Mouse (Mus musculus) intestine, embryonic 15.5 days (tissue): ENCODE data around the gene C9orf72. TPM values are rescaled to one million over a fixed set of nuclear protein-coding genes. Genes with fewer than 3 reads are reported as not detected.
"Not testable (repeated sequence)": the region's sequence is repeated elsewhere in the genome, so short reads cannot be mapped to it uniquely, and the experiment has no call there.

Source experiments
- ATAC-seq: fragments of 200-750 bp; cut with Nextera tagmentation; 2 replicates; pipeline ENCODE4 v1.8.0; 2017; ENCODE audit warnings: moderate TSS enrichment, moderate library complexity
- H3K27ac ChIP-seq: fragments of 300-500 bp; sonication (generic); 2 replicates; pipeline ENCODE4 v1.5.1; 2015; ENCODE audit warnings: mild to moderate bottlenecking, inconsistent platforms
- H3K27me3 ChIP-seq: fragments of 300-500 bp; sonication (generic); replicated peaks from 2 replicates; pipeline ENCODE4 v1.6.1; 2015; ENCODE audit warnings: inconsistent platforms
- H3K36me3 ChIP-seq: fragments of 300-500 bp; sonication (generic); 2 replicates; pipeline ENCODE4 v1.6.1; 2015; ENCODE audit warnings: inconsistent platforms
- H3K4me1 ChIP-seq: fragments of 300-500 bp; sonication (generic); replicated peaks from 2 replicates; pipeline ENCODE4 v1.6.1; 2015; ENCODE audit warnings: inconsistent platforms
- H3K4me2 ChIP-seq: fragments of 300-500 bp; sonication (generic); replicated peaks from 2 replicates; pipeline ENCODE4 v1.6.1; 2015; ENCODE audit warnings: mild to moderate bottlenecking, inconsistent platforms
- H3K4me3 ChIP-seq: fragments of 300-500 bp; sonication (generic); replicated peaks from 2 replicates; pipeline ENCODE4 v1.5.1; 2015; ENCODE audit warnings: inconsistent platforms
- H3K9ac ChIP-seq: fragments of 300-500 bp; sonication (generic); 2 replicates; pipeline ENCODE4 v1.6.1; 2015; ENCODE audit warnings: inconsistent platforms
- H3K9me3 ChIP-seq: fragments of 300-500 bp; sonication (generic); 2 replicates; pipeline ENCODE4 v1.6.1; 2016; ENCODE audit warnings: inconsistent platforms
- WGBS: fragments of 180-500 bp; shearing (Covaris S2); methylation state at CpG from one replicate; pipeline ENCODE4 v1.1.7; 2015; 5-methylcytosine and 5-hydroxymethylcytosine counted together
- polyA plus RNA-seq: library from polyadenylated mRNA; unstranded; fragments of >200 nt; fragmentation: Nextera tagmentation; extraction: Ambion mirVana; gene quantifications from 2 replicates; pipeline ENCODE4 v1.2.1, GENCODE M21; 2015

The C9orf72 gene
- polyA plus RNA-seq: 11.7 and 11.9 TPM in 2 replicates

DNA sequence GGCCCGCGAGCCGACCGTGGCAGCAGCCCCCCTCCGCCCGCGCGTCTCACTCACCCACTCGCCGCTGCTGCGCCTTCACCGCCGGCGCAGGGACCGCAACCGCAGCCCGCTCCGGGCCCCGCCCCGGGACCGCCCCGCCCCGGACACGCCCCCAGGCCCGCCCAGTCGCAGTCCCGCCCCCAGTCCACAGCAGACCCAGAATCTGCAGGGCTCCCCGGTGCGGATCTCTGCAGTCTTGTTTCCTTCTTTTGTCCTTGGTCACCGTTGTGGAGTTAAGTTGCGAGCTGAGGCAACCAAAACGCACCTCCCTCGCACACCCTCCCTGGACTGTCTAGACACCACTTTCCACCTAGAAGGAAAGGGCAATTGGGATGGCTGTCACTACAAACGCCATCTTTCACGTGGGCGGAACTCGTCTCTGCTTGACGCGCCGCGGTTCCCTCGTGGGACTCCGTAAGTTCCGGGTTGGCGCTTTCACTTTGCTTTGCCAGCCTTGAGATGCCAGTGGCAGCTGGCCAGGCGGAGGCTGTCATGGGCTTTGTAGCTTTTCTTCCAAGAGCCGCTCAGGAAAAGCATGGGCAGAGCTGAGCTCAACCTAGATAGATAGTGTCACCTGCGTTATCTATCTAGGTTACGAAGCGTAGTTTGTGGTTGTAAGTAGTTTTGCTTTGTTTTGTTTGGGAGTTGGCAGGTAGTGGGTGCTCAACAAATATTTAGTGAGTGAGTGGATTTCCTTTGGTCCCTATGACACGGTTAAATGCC, at the start of gene C9orf72:
Gene C9orf72 (minus strand): TSS at position 442 of the 762 bp plus-strand sequence.
- ATAC-seq: peak; percentile 99
- Histone ChIP-seq H3K4me3 (peak within 1 kb of the TSS; percentile 86), H3K9me3 (no peaks in the 10 kb centered on the region), H3K27ac (peak within 1 kb of the TSS; percentile 72), H3K27me3 (no peaks in the 10 kb centered on the region), H3K36me3 (no peaks in the 10 kb centered on the region), H3K9ac (peak within 1 kb of the TSS; percentile 75), H3K4me2 (peak within 1 kb of the TSS; percentile 84), H3K4me1 (no peaks in the 10 kb centered on the region)
- WGBS: under 1% methylated on average over 50 of the region's 51 CpGs

GRCm38 (mm10) chr4:35259006-35259405, 33.0 kb upstream of the C9orf72 start:
- Histone ChIP-seq H3K9ac (no peak overlapping the region), H3K36me3 (no peaks in the 10 kb centered on the region), H3K27me3 (no peaks in the 10 kb centered on the region), H3K27ac (no peak overlapping the region), H3K4me1 (no peaks in the 10 kb centered on the region), H3K4me3 (no peak overlapping the region), H3K4me2 (no peak overlapping the region), H3K9me3 (no peaks in the 10 kb centered on the region)
- 74% methylated on average over 9 of the region's 9 CpGs for WGBS
- no peak for ATAC-seq

GRCm38 (mm10) chr4:35244023-35244422, 18.0 kb upstream of the C9orf72 start:
- no peak overlapping the region for H3K4me2 ChIP-seq
- ATAC-seq: no peak

GRCm38 (mm10) chr4:35241735-35242134, 15.8 kb upstream of the C9orf72 start:
- Histone ChIP-seq H3K4me3 (no peak overlapping the region), H3K9ac (no peak overlapping the region), H3K36me3 (no peaks in the 10 kb centered on the region), H3K4me2 (no peak overlapping the region), H3K27ac (no peak overlapping the region), H3K27me3 (no peaks in the 10 kb centered on the region), H3K9me3 (no peaks in the 10 kb centered on the region), H3K4me1 (no peaks in the 10 kb centered on the region)
- ATAC-seq: no peak
- 86% methylated on average over 2 of the region's 2 CpGs for WGBS

More at GRCm38 (mm10) chr4:35244023-35244422, 18.0 kb upstream of the C9orf72 start:
- no peak overlapping the region for H3K9ac ChIP-seq
- no peaks in the 10 kb centered on the region for H3K27me3 ChIP-seq
- H3K9me3 ChIP-seq: no peaks in the 10 kb centered on the region
- H3K36me3 ChIP-seq: no peaks in the 10 kb centered on the region
- no peak overlapping the region for H3K27ac ChIP-seq
- no peak overlapping the region for H3K4me3 ChIP-seq
- WGBS: 67% methylated on average over 1 of the region's 1 CpGs
- H3K4me1 ChIP-seq: no peaks in the 10 kb centered on the region

- Histone ChIP-seq H3K4me2 (no peak overlapping the region), H3K4me3 (no peak overlapping the region), H3K9ac (no peak overlapping the region), H3K27me3 (no peaks in the 10 kb centered on the region), H3K4me1 (no peaks in the 10 kb centered on the region), H3K27ac (no peak overlapping the region), H3K36me3 (no peaks in the 10 kb centered on the region), H3K9me3 (no peaks in the 10 kb centered on the region)
- no peak for ATAC-seq
- WGBS: 84% methylated on average over 4 of the region's 4 CpGs
These were observed 12.7 kb upstream of the C9orf72 start for GRCm38 (mm10) chr4:35238696-35239095.

- WGBS: 80% methylated on average over 3 of the region's 3 CpGs
- H3K27me3 ChIP-seq, H3K9me3 ChIP-seq, ATAC-seq, H3K4me2 ChIP-seq, H3K9ac ChIP-seq, H3K4me3 ChIP-seq, H3K27ac ChIP-seq, H3K36me3 ChIP-seq, H3K4me1 ChIP-seq: not testable (repeated sequence)
These were observed 12.3 kb upstream of the C9orf72 start for GRCm38 (mm10) chr4:35238240-35238639.

DNA sequence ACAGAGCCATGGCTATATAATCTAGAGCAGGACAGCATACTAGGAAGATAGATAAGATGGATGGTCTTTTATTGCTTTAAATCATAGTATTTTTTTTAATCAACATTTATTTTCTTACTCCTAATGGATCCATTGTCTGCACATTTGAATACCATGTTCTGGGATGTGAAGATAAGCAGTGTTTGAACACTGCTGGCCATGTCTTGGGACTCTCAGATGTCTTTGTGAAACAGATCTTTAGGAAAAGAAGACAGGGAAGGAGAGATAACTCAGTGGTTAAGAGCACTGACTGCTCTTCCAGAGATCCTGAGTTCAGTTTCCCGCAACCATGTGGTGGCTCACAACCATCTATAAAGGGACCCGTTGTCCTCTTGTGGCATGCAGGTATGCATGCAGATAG, 10.3 kb upstream of the C9orf72 start:
- whole genome bisulfite sequencing: 91% methylated on average over 2 of the region's 2 CpGs
- no peaks in the 10 kb centered on the region for H3K27me3 ChIP-seq
- no peak overlapping the region for H3K4me2 ChIP-seq
- no peak overlapping the region for H3K27ac ChIP-seq
- H3K4me1 ChIP-seq: no peaks in the 10 kb centered on the region
- no peaks in the 10 kb centered on the region for H3K36me3 ChIP-seq
- no peak overlapping the region for H3K9ac ChIP-seq
- no peaks in the 10 kb centered on the region for H3K9me3 ChIP-seq
- no peak overlapping the region for H3K4me3 ChIP-seq
- no peak for ATAC-seq

- Histone ChIP-seq H3K27ac (no peak overlapping the region), H3K4me2 (no peak overlapping the region), H3K4me3 (no peak overlapping the region), H3K4me1 (no peaks in the 10 kb centered on the region), H3K36me3 (no peaks in the 10 kb centered on the region), H3K9me3 (no peaks in the 10 kb centered on the region), H3K27me3 (no peaks in the 10 kb centered on the region), H3K9ac (no peak overlapping the region)
- no peak for ATAC-seq
- WGBS: 73% methylated on average over 4 of the region's 4 CpGs
These were observed 2.3 kb upstream of the C9orf72 start for GRCm38 (mm10) chr4:35228260-35228659.

GRCm38 (mm10) chr4:35226496-35226992, 569 bp upstream of the C9orf72 start:
- ATAC-seq: no peak; the same call in 1 of the 2 replicates
- Histone ChIP-seq H3K4me1 (no peaks in the 10 kb centered on the region), H3K4me3 (peak overlapping the region; percentile 86), H3K4me2 (peak overlapping the region; percentile 84), H3K36me3 (no peaks in the 10 kb centered on the region), H3K27ac (no peak overlapping the region), H3K9ac (peak overlapping the region; percentile 55), H3K9me3 (no peaks in the 10 kb centered on the region), H3K27me3 (no peaks in the 10 kb centered on the region)
- WGBS: 15% methylated on average over 9 of the region's 9 CpGs

- Histone ChIP-seq H3K4me3 (peak overlapping the region; percentile 86), H3K9ac (peak overlapping the region; percentile 75), H3K36me3 (no peaks in the 10 kb centered on the region), H3K4me2 (peak overlapping the region; percentile 84), H3K9me3 (no peaks in the 10 kb centered on the region), H3K27me3 (no peaks in the 10 kb centered on the region), H3K27ac (peak overlapping the region; percentile 72; the same call in 1 of the 2 replicates), H3K4me1 (no peaks in the 10 kb centered on the region)
- WGBS: under 1% methylated on average over 40 of the region's 40 CpGs
- peak; percentile 75 for ATAC-seq
These were observed 738 bp downstream of the C9orf72 start for GRCm38 (mm10) chr4:35225141-35225733.

DNA sequence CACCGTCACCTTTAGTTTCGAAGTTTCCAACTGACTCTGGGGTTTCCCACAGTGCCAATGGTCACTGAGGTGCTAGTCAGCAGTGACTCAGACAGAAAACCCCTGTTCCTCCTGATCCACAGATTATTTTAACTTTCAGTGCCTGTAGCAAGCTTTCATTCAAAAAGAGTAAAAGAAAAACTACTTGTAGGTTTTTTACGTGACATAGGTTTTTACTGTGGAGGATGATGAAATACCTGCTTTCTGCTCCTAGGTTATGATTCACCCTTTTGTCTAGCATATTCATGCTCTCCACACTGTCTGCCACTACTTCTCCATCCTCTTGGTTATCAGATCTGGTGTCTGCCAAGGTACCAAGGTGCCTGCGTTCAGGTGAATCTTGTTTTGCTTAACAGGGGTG, 1.9 kb downstream of the C9orf72 start:
- no peak overlapping the region for H3K27ac ChIP-seq
- no peaks in the 10 kb centered on the region for H3K4me1 ChIP-seq
- ATAC-seq: no peak
- H3K9me3 ChIP-seq: no peaks in the 10 kb centered on the region
- no peaks in the 10 kb centered on the region for H3K36me3 ChIP-seq
- no peak overlapping the region for H3K9ac ChIP-seq
- no peak overlapping the region for H3K4me3 ChIP-seq
- no peak overlapping the region for H3K4me2 ChIP-seq
- H3K27me3 ChIP-seq: no peaks in the 10 kb centered on the region
- WGBS: 90% methylated on average over 4 of the region's 4 CpGs

GRCm38 (mm10) chr4:35223376-35223988, 2.5 kb downstream of the C9orf72 start:
- Histone ChIP-seq H3K4me1 (no peaks in the 10 kb centered on the region), H3K9ac (no peak overlapping the region), H3K9me3 (no peaks in the 10 kb centered on the region), H3K36me3 (no peaks in the 10 kb centered on the region), H3K4me3 (no peak overlapping the region), H3K27ac (no peak overlapping the region), H3K27me3 (no peaks in the 10 kb centered on the region), H3K4me2 (no peak overlapping the region)
- ATAC-seq: no peak
- 76% methylated on average over 5 of the region's 5 CpGs for WGBS
